In the genomic region with DNA sequence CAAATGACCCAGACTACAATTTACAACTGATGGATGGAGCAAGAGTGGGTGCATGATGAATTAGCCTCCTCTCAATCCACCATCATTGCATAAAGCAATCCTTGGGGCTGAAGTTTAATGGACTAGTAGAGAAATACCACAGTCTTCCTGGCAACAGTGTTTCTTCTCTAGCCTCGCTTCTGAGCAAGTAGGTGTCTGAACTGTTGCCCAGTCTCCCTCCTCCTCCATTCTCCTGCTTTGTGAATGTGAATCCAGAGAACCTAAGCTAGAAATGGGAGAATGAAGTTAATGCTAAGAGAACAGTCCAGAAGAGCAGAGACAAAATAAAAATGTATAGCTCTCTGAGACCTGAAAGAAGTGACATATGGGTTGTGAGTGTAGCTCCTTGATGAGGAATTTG, we compare ENCODE assay signal across 13 mouse cellular contexts.
"Had no signal": no experiment of that assay in that cellular context is flagged by ENCODE, and none has a peak within 500 bp of the region (broad histone marks: within the 10 kb centered on the region; RNA-seq: fewer than 3 reads in every experiment).

No protein-coding gene starts in this region.

- H3K4me3 ChIP-seq: megakaryocyte, embryonic 14.5 days; midbrain, embryonic 13.5 days; midbrain, embryonic 15.5 days; neural tube, embryonic 12.5 days; stomach, embryonic 15.5 days had no signal

- H3K9ac ChIP-seq: lung, embryonic 14.5 days; midbrain, embryonic 13.5 days; midbrain, embryonic 15.5 days; neural tube, embryonic 12.5 days; stomach, embryonic 15.5 days had no signal

- H3K27me3 ChIP-seq: midbrain, embryonic 13.5 days; midbrain, embryonic 15.5 days; neural tube, embryonic 12.5 days; stomach, embryonic 15.5 days had no signal

- DNase-seq: lung, adult 18-20 months; lung, embryonic 14.5 days; lung, postnatal 10 days; lung, postnatal 36 days; thymus, adult 18-20 months; thymus, postnatal 36 days had no signal

- H3K36me3 ChIP-seq: midbrain, embryonic 13.5 days; midbrain, embryonic 15.5 days; neural tube, embryonic 12.5 days; stomach, embryonic 15.5 days had no signal

- H3K9me3 ChIP-seq: megakaryocyte, embryonic 14.5 days; midbrain, embryonic 13.5 days; midbrain, embryonic 15.5 days; neural tube, embryonic 12.5 days; stomach, embryonic 15.5 days had no signal

- H3K4me1 ChIP-seq: midbrain, embryonic 13.5 days; midbrain, embryonic 15.5 days; neural tube, embryonic 12.5 days; stomach, embryonic 15.5 days had no signal

- H3K27ac ChIP-seq: macrophage; midbrain, embryonic 13.5 days; midbrain, embryonic 15.5 days; neural tube, embryonic 12.5 days; stomach, embryonic 15.5 days; stomach, postnatal 0 days had no signal
